ENCODE assay signal across 8 mouse cellular contexts in the genomic region with DNA sequence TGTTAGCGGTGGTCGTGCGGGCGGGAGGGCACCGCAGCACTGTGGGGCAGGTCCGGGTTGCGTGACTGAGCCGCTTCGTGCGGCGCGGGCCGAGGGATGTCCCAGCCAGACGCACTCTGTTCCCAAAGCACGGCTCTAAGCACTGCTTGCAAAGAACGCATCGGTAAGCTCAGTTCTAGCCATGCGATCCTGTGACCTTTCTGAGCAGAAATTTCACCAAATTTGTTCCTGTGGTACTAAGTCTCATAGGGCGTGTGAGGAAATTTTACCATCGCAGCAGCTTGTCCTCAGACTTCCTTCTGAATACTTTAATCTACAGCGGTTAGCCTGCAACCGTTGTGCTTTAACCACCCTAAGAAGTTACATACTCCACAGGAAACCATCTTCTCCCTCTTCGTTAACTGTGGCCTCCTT. TPM values are rescaled to one million over a fixed set of nuclear protein-coding genes. Genes with fewer than 3 reads are reported as not detected.
DNase-seq lines count a peak whose midpoint lies in the region; ATAC-seq lines count a peak whose summit lies in the region.

No protein-coding gene starts in this region.

- peaks cover 13% of the 10 kb centered on the region for H3K36me3 ChIP-seq in lung, embryonic 16.5 days (ENCODE audit: control insufficient read depth, insufficient read depth, low read length)
- H3K36me3 ChIP-seq in midbrain, embryonic 16.5 days (ENCODE audit: control insufficient read depth, insufficient read depth, low read length), result peaks cover 10% of the 10 kb centered on the region

- peaks cover 4% of the 10 kb centered on the region; the same call in 1 of the 2 replicates for H3K4me1 ChIP-seq in lung, embryonic 16.5 days (replicated peaks; ENCODE audit: control insufficient read depth, insufficient read depth, low read length)
- H3K4me1 ChIP-seq in midbrain, embryonic 16.5 days (ENCODE audit: control insufficient read depth, insufficient read depth, low read length), result peaks cover 25% of the 10 kb centered on the region

- H3K4me2 ChIP-seq in lung, embryonic 16.5 days (ENCODE audit: low read depth, low read length), result peak overlapping the region; percentile 91
- peak overlapping the region; percentile 72 for H3K4me2 ChIP-seq in midbrain, embryonic 16.5 days (ENCODE audit: low read length)

- under 1% methylated on average over 23 of the region's 23 CpGs for WGBS in lung, embryonic 16.5 days
- WGBS in midbrain, embryonic 16.5 days, result 1% methylated on average over 23 of the region's 23 CpGs

- peak overlapping the region; percentile 82 for H3K9ac ChIP-seq in lung, embryonic 16.5 days (ENCODE audit: low read length)
- H3K9ac ChIP-seq in midbrain, embryonic 16.5 days (ENCODE audit: low read depth, low read length), result peak overlapping the region; percentile 74

- no peak for DNase-seq in lung, postnatal 36 days
- DNase-seq in embryo, embryonic 11 days, result peak; percentile 54
- peak; percentile 63 for DNase-seq in induced T-regulatory cell, adult 2 months (ENCODE audit: low read depth)
- no peak for DNase-seq in cerebellum, postnatal 14 days
- DNase-seq in cerebellum, postnatal 4 days (ENCODE audit: low spot score in 2 of 2), result no peak
- DNase-seq in left cerebral cortex, adult 9 months (ENCODE audit: low spot score in 2 of 2), result no peak

- peak overlapping the region; percentile 96 for H3K4me3 ChIP-seq in lung, embryonic 16.5 days (ENCODE audit: low read length)
- peak overlapping the region; percentile 91 for H3K4me3 ChIP-seq in midbrain, embryonic 16.5 days (ENCODE audit: low read depth, low read length)

- peak overlapping the region; percentile 82 for H3K27ac ChIP-seq in lung, embryonic 16.5 days (ENCODE audit: low read length)
- peak overlapping the region; percentile 95 for H3K27ac ChIP-seq in midbrain, embryonic 16.5 days (ENCODE audit: low read length)

- ATAC-seq in lung, embryonic 16.5 days (ENCODE audit: low read depth), result peak; percentile 71
- peak; percentile 79 for ATAC-seq in midbrain, embryonic 16.5 days

- H3K27me3 ChIP-seq in lung, embryonic 16.5 days (ENCODE audit: control insufficient read depth, insufficient read depth, low read depth, low read length), result no peaks in the 10 kb centered on the region
- H3K27me3 ChIP-seq in midbrain, embryonic 16.5 days (ENCODE audit: control insufficient read depth, insufficient read depth, low read depth, low read length), result no peaks in the 10 kb centered on the region

- H3K9me3 ChIP-seq in lung, embryonic 16.5 days (ENCODE audit: control insufficient read depth, low read length), result no peaks in the 10 kb centered on the region
- H3K9me3 ChIP-seq in midbrain, embryonic 16.5 days (replicated peaks; ENCODE audit: control insufficient read depth, low read length, poor library complexity, severe bottlenecking), result no peaks in the 10 kb centered on the region

RNA-seq across cellular contexts. Expression of gene Ankrd12, which starts 0.6 kb away (rescaled TPM):
- polyA plus RNA-seq in lung, embryonic 16.5 days (2015; fragmentation: Nextera tagmentation; extraction: Ambion mirVana), result 20.7 and 20.9 TPM in 2 replicates
- polyA plus RNA-seq in midbrain, embryonic 16.5 days (2015; fragmentation: Nextera tagmentation; extraction: Ambion mirVana), result 192 and 198 TPM in 2 replicates

RNA-seq across cellular contexts. Expression of gene Ndufv2, which starts 23.9 kb away (rescaled TPM):
- polyA plus RNA-seq in lung, embryonic 16.5 days (2015; fragmentation: Nextera tagmentation; extraction: Ambion mirVana), result 298 and 312 TPM in 2 replicates
- 345 and 357 TPM in 2 replicates for polyA plus RNA-seq in midbrain, embryonic 16.5 days (2015; fragmentation: Nextera tagmentation; extraction: Ambion mirVana)

RNA-seq across cellular contexts. Expression of gene Washc1, which starts 33.9 kb away (rescaled TPM):
- polyA plus RNA-seq in lung, embryonic 16.5 days (2015; fragmentation: Nextera tagmentation; extraction: Ambion mirVana), result 38.6 and 41.2 TPM in 2 replicates
- 45.5 and 50.2 TPM in 2 replicates for polyA plus RNA-seq in midbrain, embryonic 16.5 days (2015; fragmentation: Nextera tagmentation; extraction: Ambion mirVana)

RNA-seq across cellular contexts. Expression of gene Ddx11, which starts 45.9 kb away (rescaled TPM):
- polyA plus RNA-seq in lung, embryonic 16.5 days (2015; fragmentation: Nextera tagmentation; extraction: Ambion mirVana), result 20.2 and 23.9 TPM in 2 replicates
- 4.0 and 4.5 TPM in 2 replicates for polyA plus RNA-seq in midbrain, embryonic 16.5 days (2015; fragmentation: Nextera tagmentation; extraction: Ambion mirVana)

Comparison
In these comparisons a context has a peak if more than half of its experiments do, and no peak if none do; other contexts are left out.
1. DNase-seq: peak in embryo, embryonic 11 days (single experiment) and induced T-regulatory cell, adult 2 months (single experiment); none in lung, postnatal 36 days (single experiment), cerebellum, postnatal 14 days (0 of 2), cerebellum, postnatal 4 days (0 of 2) and left cerebral cortex, adult 9 months (0 of 2).